Mouse (Mus musculus) macrophage (primary cell): ENCODE data around the gene Letm1. TPM values are rescaled to one million over a fixed set of nuclear protein-coding genes. Genes with fewer than 3 reads are reported as not detected.

Experiments
- polyA plus RNA-seq: library from polyadenylated mRNA; stranded (reverse); fragments of 250-400 nt; gene quantifications from 3 replicates; pipeline ENCODE4 v1.2.4, GENCODE M21; 2018; ENCODE audit warnings: inconsistent platforms

Gene Letm1
- polyA plus RNA-seq, 1 experiment from 2014 or later: 18.0 TPM

Other genes with a start within 250 kb of the Letm1 start
- gene Fam53a, start 153.2 kb downstream of the Letm1 start, polyA plus RNA-seq: 9.3 to 21.4 TPM (median 18.9 TPM) in 3 replicates
- 0.10 to 0.23 TPM in 2 of 3 replicates, not detected in the other for gene Gm9903, start 152.9 kb downstream of the Letm1 start, polyA plus RNA-seq
- gene Slbp, start 130.2 kb downstream of the Letm1 start, polyA plus RNA-seq: 28.4 to 65.1 TPM (median 34.0 TPM) in 3 replicates
- 6.1 to 26.7 TPM (median 22.0 TPM) in 3 replicates for gene Tacc3, start 124.7 kb downstream of the Letm1 start, polyA plus RNA-seq
- 11.7 to 18.8 TPM (median 18.6 TPM) in 3 replicates for gene Tmem129, start 124.4 kb downstream of the Letm1 start, polyA plus RNA-seq
- gene Fgfr3, start 61.1 kb downstream of the Letm1 start, polyA plus RNA-seq: not detected in 3 replicates
- gene Nsd2, start 37.9 kb upstream of the Letm1 start, polyA plus RNA-seq: 12.0 to 50.3 TPM (median 18.1 TPM) in 3 replicates
- 17.8 to 22.3 TPM (median 20.5 TPM) in 3 replicates for gene Nelfa, start 153.6 kb upstream of the Letm1 start, polyA plus RNA-seq
- gene Gm1673, start 200.6 kb upstream of the Letm1 start, polyA plus RNA-seq: 8.0 to 61.4 TPM (median 19.0 TPM) in 3 replicates
- gene Nat8l, start 213.2 kb upstream of the Letm1 start, polyA plus RNA-seq: 1.8 to 9.4 TPM (median 5.4 TPM) in 3 replicates